ENCODE assay signal across 10 mouse cellular contexts in the genomic region with DNA sequence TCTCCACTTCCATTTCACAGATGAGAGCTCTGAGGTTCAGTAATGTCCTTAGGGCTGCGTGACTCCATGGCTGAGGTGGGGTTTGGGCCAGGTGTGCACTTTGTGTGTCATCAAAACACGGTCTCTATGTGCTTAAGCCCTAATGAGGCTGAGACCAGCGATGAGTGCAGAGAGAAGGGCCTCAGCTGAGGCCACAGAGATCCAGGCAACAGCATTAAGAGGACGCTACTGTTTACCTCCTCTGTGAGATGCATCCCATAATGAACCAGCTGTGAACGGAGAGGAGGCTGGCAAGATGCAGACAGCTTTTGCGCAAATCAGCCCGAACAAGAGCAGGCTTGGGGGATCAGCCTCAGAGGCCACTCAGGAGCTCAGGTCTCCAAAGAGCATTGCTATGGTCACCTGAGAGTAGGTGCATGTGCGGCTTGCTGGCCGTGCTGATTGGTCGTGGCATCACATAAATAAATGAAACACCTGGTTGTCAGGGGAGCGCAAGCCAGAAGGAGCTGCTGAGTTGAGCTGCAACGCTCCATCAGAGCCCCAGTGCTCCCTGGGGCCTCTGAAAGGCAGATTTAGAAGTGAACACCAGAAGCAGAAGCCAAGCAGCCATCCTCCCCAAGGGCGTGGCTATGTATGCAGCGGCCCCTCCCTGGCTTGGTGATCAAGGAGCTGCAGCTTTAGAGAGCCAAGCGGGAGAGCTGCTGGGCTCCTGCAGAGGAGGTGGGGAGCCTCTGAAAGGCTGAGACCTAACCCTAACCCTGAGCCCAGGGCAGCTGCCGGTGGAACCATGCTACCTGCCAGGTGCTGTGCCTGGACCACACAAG.
DNase-seq lines count a peak whose midpoint lies in the region; ATAC-seq and TF ChIP-seq lines count a peak whose summit lies in the region.
"Had no signal": no experiment of that assay in that cellular context is flagged by ENCODE, and none has a peak within 500 bp of the region (broad histone marks: within the 10 kb centered on the region; RNA-seq: fewer than 3 reads in every experiment).

No protein-coding gene starts in this region.

- no peak overlapping the region for H3K4me2 ChIP-seq in hindbrain, embryonic 16.5 days (ENCODE audit: low read length)
- H3K4me2 ChIP-seq in midbrain, embryonic 16.5 days (ENCODE audit: low read length): no peak overlapping the region
- H3K4me2 ChIP-seq in lung, postnatal 0 days (replicated peaks; ENCODE audit: low read depth, low read length): no peak overlapping the region
- H3K4me2 ChIP-seq: lung, embryonic 14.5 days had no signal

- H3K4me1 ChIP-seq in heart, embryonic 10.5 days: peaks cover 49% of the 10 kb centered on the region
- H3K4me1 ChIP-seq in hindbrain, embryonic 16.5 days (ENCODE audit: control insufficient read depth, insufficient read depth, low read depth, low read length): peaks cover 14% of the 10 kb centered on the region
- H3K4me1 ChIP-seq in midbrain, embryonic 16.5 days (ENCODE audit: control insufficient read depth, insufficient read depth, low read length): peaks cover 17% of the 10 kb centered on the region
- no peaks in the 10 kb centered on the region for H3K4me1 ChIP-seq in lung, postnatal 0 days (ENCODE audit: insufficient read depth, low read depth, low read length)

- H3K9ac ChIP-seq in hindbrain, embryonic 16.5 days (ENCODE audit: low read depth, low read length): peak overlapping the region; percentile 25
- peak overlapping the region; percentile 52 for H3K9ac ChIP-seq in midbrain, embryonic 16.5 days (ENCODE audit: low read depth, low read length)
- no peak overlapping the region for H3K9ac ChIP-seq in lung, postnatal 0 days (replicated peaks; ENCODE audit: low read depth)
- H3K9ac ChIP-seq: lung, embryonic 14.5 days had no signal

- no peak for DNase-seq in heart, embryonic 10.5 days (ENCODE audit: low spot score)
- no peak for DNase-seq in heart, postnatal 14 days
- DNase-seq in c-Kit-positive CD71-positive TER-119-positive erythroid progenitor cells, embryonic 14.5 days (ENCODE audit: low spot score): peak; percentile 37
- DNase-seq in left cerebral cortex, postnatal 14 days (ENCODE audit: low spot score in 2 of 2): no peak
- no peak for DNase-seq in lung, postnatal 0 days (ENCODE audit: low spot score)
- DNase-seq in gastrocnemius, adult 18-20 months (ENCODE audit: low spot score): no peak
- DNase-seq: adrenal gland, postnatal 10 days; lung, embryonic 14.5 days had no signal

- TF ChIP-seq CTCF in lung, postnatal 0 days (IDR thresholded peaks at IDR 0.05): no peak

- intact Hi-C loops in heart, postnatal 14 days (cut with DNase I): no loop called here
- intact Hi-C loops in left cerebral cortex, postnatal 14 days (cut with DNase I): no loop called here

- no peaks in the 10 kb centered on the region for H3K27me3 ChIP-seq in heart, embryonic 10.5 days (ENCODE audit: insufficient read depth, poor library complexity, severe bottlenecking)
- no peaks in the 10 kb centered on the region for H3K27me3 ChIP-seq in hindbrain, embryonic 16.5 days (replicated peaks; ENCODE audit: control insufficient read depth, insufficient read depth, low read length)
- H3K27me3 ChIP-seq in midbrain, embryonic 16.5 days (ENCODE audit: control insufficient read depth, insufficient read depth, low read depth, low read length): no peaks in the 10 kb centered on the region
- no peaks in the 10 kb centered on the region for H3K27me3 ChIP-seq in lung, postnatal 0 days (replicated peaks; ENCODE audit: insufficient read depth, low read length)

- H3K36me3 ChIP-seq in heart, embryonic 10.5 days: peaks cover 74% of the 10 kb centered on the region
- H3K36me3 ChIP-seq in hindbrain, embryonic 16.5 days (ENCODE audit: control insufficient read depth, insufficient read depth, low read length): 0 out of 2 replicates have a peak, but pooled peaks cover 7% of the 10 kb centered on the region
- H3K36me3 ChIP-seq in midbrain, embryonic 16.5 days (ENCODE audit: control insufficient read depth, insufficient read depth, low read length): peaks cover 12% of the 10 kb centered on the region
- peaks cover 16% of the 10 kb centered on the region for H3K36me3 ChIP-seq in lung, postnatal 0 days (ENCODE audit: insufficient read depth, low read length)

- no peak for TF ChIP-seq EP300 in lung, postnatal 0 days (IDR thresholded peaks at IDR 0.05)

- H3K4me3 ChIP-seq in heart, embryonic 10.5 days: no peak overlapping the region
- no peak overlapping the region for H3K4me3 ChIP-seq in hindbrain, embryonic 16.5 days (ENCODE audit: low read length)
- H3K4me3 ChIP-seq in midbrain, embryonic 16.5 days (ENCODE audit: low read depth, low read length): no peak overlapping the region
- H3K4me3 ChIP-seq in lung, postnatal 0 days (ENCODE audit: low read depth, low read length): no peak overlapping the region

- no peaks in the 10 kb centered on the region for H3K9me3 ChIP-seq in heart, embryonic 10.5 days
- no peaks in the 10 kb centered on the region for H3K9me3 ChIP-seq in hindbrain, embryonic 16.5 days (ENCODE audit: control insufficient read depth, low read length)
- no peaks in the 10 kb centered on the region for H3K9me3 ChIP-seq in midbrain, embryonic 16.5 days (replicated peaks; ENCODE audit: control insufficient read depth, low read length, poor library complexity, severe bottlenecking)
- no peaks in the 10 kb centered on the region for H3K9me3 ChIP-seq in lung, postnatal 0 days (ENCODE audit: low read length)

- H3K27ac ChIP-seq in heart, embryonic 10.5 days: peak overlapping the region; percentile 13; the same call in 1 of the 2 replicates
- peak overlapping the region; percentile 9 for H3K27ac ChIP-seq in hindbrain, embryonic 16.5 days (ENCODE audit: low read depth, low read length)
- H3K27ac ChIP-seq in midbrain, embryonic 16.5 days (ENCODE audit: low read length): peak overlapping the region; percentile 69
- H3K27ac ChIP-seq in lung, postnatal 0 days (ENCODE audit: low read length): no peak overlapping the region

- WGBS in heart, embryonic 10.5 days: 54% methylated on average over 16 of the region's 16 CpGs
- WGBS in hindbrain, embryonic 16.5 days: 36% methylated on average over 16 of the region's 16 CpGs
- WGBS in midbrain, embryonic 16.5 days: 38% methylated on average over 16 of the region's 16 CpGs
- WGBS in lung, postnatal 0 days: 56% methylated on average over 16 of the region's 16 CpGs

- peak; percentile 60 for ATAC-seq in hindbrain, embryonic 16.5 days
- ATAC-seq in midbrain, embryonic 16.5 days: no peak
- ATAC-seq in lung, postnatal 0 days: no peak
